Mouse (Mus musculus) heart, adult 11 months (tissue): ENCODE measurements around the gene Skp1a.
"Not testable (repeated sequence)": the region's sequence is repeated elsewhere in the genome, so short reads cannot be mapped to it uniquely, and the experiment has no call there.

Experiments
- DNase-seq: peaks from one replicate; pipeline ENCODE4 v3.0.0; 2022

Skp1a gene

DNA sequence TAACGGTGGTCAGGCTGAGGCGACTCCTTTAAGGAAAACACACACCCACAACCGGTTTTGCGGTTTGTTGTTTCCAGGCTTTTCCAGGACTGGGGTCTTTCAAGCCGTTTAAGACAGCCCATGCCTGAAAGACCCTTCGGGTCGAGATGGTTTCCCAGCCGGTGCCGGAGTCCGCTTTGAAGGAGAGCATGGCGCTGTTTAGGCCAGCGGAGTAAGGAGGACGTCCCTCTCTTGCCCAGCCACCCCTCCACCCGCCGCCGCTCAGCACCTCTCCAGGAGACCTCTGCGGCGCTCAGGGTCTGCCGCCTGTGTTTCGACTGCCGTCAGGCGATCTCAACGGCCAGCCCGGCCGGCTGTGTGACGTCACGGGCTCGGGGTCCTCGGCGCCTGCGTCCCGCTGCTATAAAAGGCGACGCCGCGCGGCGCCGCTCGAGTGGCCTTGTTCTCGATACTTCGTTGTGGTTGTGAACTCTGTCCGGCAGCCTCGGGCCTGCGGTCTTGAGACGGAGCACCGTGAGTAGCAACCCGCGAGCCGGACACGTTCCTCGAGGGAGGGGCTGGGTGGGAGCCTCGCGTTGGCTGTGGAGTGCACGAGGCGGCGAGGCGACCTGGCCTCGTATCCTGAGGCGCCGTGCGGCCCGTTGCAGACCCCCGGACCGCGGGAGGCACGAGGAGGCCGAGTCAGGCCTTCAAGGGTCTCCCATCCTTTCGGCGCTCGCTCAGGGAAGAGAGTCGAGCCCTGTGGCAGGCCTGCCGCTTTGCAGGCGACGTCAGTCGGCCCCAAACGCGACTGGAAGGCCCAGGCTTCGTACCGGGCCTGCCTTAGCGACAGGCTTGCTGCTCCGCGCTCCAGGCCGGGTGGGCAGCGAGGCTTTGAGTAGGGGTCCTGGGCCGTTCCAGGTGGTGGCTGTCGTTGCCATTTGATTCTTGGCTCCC lies at the start of gene Skp1a:
Gene Skp1a (plus strand): TSS at position 390 of the 936 bp plus-strand sequence.
- DNase-seq, result peak; percentile 99

DNA sequence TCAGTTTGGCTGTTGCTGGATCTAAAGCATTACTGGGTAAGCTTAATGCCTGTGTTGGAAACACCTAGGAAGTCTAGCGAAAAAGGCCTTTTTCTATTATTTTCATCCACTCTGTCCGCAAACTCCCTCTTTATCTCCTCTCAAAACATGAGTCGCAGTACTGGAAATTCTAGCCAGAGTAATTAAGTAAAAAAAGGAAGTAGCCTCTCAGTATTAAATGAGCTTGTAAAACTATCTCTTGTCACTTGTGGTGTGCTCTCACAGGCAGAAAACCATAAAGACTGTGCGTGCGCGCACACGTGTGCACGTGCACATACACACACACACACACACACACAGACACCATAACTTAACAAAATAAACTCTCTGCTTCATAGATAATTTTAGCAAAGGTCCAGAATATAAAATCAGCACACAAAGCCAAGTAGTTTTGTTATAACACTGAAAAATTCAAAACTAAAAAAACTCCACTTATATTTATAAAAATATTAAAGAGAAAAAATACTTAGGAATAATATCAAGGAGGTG lies 35.2 kb upstream of the Skp1a start:
- DNase-seq, result not testable (repeated sequence)

DNA sequence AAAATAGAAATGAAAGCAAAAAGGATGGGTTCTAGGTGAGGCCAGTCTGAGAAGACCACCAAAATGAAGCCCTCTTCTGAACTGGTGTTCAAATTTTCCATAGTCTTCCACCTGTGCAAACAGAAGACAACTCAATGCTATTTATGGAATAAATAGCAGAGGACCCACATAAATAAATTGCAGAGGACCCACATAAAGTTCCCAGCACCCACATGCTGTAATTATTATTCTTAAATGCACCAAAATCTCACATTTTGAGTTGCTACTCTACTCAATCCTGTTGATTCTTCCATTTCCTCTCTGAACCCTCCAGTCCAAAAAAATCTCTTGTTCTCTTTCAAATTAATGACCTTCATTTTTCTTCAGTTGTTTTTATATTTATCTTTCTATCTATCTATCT lies 17.9 kb upstream of the Skp1a start, which contains the start of gene Olfr1371:
Gene Olfr1371 (minus strand): TSS at position 101 of the 400 bp plus-strand sequence.
- DNase-seq, result no peak

DNA sequence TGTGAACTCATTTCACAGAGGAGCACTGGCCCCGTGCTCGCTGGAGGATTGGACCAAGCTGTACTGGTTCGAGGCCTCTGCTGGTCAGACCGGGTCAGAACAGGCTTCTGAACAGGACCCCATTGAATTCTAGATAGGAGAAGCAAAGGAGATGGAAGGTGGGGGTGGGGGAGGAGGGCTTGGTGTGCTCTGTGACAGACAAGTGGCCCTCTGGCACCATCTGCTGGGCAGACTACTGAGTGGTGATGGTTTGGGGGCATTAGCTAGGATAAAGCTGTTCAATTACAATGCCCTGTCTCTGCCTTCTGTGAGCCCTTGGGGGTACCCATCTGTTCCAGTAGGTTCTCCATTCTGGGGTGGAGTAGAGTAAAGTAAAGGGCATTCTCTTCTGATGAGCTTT lies 11.5 kb upstream of the Skp1a start:
- DNase-seq, result peak; percentile 86

DNA sequence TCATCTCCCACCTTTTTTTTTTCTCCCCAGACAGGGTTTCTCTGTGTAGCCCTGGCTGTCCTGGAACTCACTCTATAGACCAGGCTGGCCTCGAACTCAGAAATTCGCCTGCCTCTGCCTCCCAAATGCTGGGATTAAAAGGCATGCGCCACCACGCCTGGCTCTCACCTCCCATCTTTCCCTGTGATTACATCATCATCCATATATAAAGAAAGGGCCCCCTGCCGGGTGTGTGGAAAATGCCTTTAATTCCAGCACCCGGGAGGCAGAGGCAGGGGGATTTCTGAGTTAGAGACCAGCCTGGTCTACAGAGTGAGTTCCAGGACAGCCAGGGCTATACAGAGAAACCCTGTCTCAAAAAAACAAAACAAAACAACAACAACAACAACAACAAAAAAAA lies 9.9 kb upstream of the Skp1a start:
- DNase-seq, result not testable (repeated sequence)

DNA sequence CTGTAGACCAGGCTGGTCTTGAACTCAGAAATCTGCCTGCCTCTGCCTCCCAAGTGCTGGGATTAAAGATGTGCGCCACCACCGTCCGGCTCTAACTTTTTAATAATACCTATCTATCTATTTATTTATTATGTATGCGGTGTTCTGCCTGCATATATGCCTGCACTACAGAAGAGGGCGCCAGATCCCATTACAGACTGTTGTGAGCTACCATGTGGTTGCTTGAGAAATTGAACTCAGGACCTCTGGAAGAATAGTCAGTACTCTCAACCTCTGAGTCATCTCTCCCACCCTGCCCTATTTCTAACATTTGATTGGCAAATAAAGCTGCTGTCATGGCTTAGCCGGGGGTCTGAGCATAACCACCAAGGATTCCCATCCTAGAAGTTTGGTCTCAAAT lies 8.9 kb upstream of the Skp1a start:
- no peak for DNase-seq

DNA sequence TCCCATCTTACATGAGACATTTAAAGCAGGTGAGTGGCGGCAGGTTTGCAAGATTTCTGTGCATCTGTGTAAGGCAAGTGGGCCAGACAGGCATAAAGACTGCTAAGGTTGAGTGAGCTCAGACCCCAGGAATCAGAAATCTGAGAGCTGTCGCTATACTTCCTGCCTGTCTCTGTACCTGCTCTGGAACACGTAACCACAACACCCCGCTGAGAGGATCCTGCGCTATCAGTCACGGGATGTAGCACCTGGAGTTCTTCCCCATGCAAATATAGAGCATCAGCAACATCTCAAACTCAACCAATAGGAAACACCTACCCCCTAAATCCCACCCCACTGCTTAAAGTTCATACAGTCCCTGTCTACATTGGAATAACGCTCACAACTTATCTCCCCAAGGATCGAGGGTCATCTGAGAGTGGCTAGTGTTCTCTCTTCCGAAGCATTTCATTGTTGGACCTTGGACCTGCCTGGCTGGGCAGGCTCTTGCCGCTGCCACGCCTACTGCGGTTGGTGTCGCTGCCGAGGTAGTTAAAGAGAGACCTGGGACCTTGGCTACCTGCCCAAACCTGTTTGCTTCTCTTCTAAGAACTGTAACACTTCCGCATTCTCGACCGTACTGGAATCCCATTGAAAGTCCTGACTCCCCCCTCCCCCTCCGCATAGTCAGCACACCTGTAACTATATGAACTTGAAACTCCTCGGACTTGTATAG lies 7.7 kb upstream of the Skp1a start:
- peak; percentile 87 for DNase-seq

DNA sequence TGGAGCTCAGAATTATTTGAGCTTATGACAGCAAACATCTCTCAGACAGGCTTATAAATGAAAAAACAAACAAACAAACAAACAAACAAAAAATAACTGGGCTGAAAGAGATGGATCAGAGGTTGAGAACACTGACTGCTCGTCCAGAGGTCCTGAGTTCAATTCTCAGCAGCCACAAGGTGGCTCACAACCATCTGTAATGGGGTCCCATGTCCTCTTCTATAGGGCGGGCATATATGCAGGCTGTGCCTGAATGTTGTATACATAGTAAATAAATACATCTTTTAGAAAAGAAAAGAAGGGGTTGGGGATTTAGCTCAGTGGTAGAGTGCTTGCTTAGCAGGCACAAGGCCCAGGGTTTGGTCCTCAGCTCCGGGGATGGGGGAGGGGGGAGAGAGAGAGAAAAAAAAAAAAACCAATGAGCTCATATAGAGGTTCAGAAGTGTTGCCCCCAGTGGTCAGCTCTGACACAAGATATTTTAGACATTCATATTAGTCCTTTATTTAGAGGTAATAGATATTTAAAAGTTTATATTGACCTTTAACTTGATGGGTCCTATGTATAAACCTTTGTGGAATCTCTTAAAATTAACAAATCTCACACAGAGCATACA lies 5.7 kb upstream of the Skp1a start:
- DNase-seq, result no peak

DNA sequence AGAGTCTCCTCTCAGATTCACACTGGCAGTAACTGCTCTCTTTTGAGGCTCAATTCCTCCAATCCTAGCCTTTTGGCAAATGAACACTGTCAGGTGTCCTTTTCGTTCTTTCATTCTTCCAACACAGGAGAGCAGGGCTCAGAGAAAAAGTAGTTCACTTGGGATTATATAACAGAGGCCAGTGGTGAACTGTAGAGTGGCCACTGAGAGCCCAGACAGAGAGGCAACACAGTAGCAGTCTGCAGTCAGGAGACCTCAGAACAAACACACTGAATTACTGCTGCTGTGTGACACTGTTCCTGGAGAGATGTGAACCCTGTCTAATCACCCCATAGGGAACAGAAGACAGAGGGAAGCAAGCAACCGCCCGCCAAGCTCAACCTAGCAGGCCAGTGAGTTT lies 4.7 kb upstream of the Skp1a start:
- no peak for DNase-seq

DNA sequence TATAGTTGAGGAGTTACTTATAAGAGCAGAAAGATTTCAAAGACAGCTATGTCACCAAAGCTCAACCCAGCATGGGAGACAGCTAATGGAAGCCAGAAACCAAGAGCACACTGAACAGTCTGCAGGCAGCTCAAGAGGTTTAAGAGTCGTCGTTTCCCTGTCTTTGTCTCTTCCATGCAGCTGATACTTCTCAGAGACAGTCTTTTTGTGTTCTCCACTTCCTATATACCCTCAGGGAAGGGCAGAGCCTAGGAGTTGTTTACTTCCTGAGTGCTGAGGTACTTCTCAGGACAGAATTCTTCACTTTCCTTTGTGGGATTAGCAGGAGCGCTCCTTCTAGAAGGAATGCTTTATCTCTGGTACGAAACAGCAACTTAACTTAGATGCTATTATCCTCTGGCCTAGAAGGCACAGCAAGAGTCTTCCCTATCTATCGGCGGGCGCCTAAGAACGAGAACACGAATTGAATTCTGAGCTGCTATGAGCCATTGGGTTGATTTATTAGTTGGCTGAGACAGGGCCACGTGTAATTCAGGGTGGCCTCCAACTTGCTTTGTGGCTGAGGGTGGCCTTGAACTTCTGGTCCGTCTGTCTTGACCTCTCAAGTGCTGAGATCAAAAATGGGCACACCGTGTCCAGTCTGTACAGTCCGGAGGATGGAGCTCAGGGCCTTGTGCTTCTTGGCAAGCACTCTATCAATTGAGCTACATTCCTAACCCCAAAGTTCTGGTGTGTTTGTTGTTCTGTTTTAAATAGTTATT lies 4.1 kb upstream of the Skp1a start:
- peak; percentile 17 for DNase-seq

DNA sequence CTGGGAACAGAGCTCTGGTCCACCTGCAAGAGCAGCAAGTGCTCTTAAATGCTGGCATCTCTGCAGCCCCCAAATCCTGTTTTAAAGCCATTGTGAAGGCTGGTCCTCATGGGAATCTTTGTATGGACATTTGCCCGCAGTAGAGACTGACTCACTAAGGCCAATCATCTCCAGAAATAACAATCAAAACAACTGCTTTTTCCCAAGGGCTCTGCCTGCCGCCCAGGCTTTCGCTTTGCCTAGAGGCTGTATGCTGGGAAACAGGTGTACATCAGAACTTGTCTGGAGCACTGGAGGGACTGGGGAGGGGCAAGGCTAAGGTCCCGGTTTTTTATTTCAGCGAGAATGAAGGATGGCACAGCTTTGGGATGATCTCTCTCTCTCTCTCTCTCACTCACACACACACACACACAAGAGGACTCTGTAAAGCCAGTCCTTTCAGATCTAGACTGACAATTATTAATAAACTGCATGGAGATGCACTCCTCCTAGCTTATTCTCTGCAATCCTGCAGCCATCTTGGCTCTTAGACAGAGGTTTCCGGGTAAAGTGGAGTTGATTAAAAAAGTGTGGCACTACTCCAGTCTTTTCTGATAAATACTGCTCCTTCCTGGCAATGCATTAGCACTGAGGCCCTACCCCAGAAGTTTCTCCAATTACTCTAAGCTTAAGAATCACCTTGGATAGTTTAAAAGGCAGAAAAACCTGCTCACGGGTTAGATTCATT lies 2.9 kb upstream of the Skp1a start:
- DNase-seq, result peak; percentile 90

DNA sequence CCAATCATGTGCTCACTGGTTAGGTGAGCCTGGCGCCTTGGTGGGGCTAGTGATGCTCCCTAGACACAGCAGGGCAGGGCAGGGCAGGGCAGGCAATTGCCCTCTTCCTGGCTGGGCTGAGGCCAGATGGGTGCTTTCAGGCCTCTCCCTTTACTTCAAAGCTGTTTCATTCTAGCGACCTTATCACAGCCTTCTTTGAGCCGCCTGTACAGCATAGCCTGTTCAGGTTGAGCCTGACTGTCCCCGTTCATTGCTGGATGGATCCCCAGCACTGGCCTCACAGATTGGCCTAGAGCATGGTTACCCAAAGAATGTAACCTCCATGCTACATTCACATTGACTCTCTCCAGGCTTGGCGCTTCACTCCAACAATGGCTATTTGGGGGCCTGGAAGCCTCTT lies 1.1 kb upstream of the Skp1a start:
- peak; percentile 88 for DNase-seq

DNA sequence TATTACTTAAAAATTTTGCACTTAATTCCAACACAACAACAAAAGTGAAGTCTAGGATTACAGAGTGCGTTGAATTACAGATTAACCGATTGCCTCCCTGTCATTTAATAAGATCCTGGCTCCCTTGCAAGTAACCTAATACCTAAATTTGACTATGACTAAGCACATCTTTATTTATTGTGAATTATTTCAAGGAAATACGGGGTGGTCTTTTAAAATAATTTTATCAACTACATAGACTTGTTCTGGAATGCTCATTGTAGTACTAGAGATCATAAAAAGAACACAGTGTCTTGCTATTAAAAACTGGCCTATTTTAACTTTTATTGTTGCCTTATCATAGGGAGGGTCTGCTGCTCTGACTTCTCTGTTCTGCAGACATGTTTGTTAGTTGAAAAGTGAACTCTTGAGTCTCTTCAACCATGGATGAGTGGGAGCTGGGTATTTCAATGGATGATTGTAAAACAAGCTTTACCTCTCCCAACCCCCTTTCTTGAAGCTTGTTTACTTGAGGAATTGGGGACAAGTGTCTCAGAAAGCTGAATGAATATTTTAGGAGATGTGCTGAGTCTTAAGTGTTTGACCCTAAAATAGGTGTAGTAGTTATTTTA lies 1.4 kb downstream of the Skp1a start:
- DNase-seq, result peak; percentile 37

DNA sequence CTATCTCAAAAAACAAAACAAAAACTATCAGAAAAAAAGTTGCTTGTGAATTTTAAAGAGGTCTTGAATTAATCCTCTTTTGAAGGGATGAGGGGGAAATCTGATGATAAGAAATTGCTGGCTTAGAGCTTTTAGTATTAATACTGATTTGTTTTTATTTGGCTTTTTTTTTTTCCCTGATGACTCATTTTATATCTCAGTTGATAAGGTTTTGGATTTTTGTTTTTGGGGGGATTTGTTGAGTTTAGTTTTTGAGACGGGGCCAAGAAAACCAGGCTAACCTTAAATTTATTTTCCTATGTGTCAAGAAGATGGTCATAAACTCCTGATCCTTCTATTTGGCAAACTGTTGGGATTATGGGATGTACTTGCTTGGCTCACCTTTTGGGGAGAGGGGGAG lies 2.1 kb downstream of the Skp1a start:
- DNase-seq, result no peak

DNA sequence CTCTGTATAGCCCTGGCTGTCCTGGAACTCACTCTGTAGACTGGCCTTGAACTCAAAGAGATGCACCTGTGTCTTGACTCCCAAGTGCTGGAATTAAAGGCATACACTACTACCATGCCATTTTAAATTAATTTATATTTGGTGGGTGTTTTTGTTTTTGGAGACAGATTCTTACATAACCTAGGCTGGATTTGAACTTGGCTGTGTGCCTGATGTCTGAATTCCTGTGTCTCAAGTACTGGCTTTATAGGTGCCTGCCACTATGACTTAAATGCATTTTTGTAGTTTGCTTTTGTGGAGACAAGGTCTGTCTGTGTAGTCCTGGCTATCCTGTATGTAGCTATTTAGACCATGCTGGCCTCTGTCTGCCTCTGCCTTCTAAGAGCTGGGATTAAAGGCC lies 2.7 kb downstream of the Skp1a start:
- peak; percentile 62 for DNase-seq

DNA sequence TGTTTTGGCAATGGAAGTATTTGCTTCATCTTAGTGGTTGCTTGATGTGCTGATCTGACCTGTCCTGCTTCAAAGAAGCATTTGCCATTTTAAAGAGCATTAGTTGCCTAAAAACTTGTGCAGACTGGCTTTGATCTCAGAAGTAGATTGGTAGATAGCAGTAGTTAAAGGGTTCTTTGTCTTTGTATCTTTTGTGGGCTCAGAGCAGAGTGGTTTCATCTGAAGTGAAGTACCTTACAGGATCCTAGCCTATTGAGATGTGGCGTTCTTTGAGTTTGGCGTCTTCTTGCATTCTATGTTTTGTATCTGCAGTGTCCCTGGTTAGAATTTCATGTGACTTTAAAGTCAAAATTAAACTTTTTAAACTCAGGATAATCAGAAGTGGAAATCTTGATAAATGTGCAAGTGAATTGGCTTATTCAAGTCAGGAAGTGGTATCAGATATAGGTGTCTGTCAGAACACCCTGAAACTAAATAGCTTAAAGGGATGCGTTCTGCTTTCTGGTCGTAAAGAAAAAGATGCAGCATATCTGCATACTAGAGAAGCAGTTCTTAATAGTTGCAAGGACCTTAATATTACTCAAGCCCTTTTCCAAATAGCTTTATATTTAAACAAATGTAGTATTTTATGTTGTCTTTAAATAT lies 9.2 kb downstream of the Skp1a start:
- DNase-seq, result peak; percentile 31

DNA sequence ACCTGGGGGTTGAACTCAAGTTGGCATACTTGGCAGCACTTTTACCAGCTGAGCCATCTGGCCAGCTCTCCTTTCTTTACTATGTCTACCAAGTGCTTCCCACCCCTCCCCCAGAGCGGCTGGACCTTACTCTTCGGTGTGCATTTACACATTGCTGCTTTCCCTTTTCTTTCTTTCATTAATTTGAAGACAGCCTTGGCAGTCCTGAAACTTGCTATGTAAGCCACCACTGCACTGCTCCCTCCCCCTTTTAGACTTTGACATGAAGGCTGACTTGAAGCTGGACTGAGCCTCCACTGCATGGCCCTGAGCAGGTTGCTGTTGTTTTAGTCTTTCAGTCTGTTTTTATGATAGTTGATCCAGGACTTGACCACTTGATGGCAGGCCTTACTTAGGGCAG lies 17.7 kb downstream of the Skp1a start:
- DNase-seq, result peak; percentile 81

DNA sequence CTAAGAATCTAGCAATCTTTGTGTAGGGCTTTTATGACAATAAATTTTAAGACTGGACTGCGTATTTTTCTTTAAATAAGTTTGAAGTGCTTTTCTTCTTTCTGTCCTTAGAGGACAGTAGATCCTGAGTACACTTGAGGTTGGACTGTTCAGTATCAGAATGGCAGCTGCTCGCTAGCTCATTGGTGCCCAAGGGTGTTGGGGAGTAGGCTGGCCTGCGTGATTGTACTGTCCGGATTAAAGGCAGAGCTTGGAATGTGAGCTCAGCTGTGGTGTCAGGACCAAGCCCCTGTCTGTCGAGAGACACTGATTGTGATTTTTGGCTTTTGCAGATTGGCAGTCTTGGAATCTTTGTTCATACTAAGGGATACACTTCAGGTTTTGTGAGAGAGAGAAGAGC lies 20.0 kb downstream of the Skp1a start:
- peak; percentile 63 for DNase-seq

DNA sequence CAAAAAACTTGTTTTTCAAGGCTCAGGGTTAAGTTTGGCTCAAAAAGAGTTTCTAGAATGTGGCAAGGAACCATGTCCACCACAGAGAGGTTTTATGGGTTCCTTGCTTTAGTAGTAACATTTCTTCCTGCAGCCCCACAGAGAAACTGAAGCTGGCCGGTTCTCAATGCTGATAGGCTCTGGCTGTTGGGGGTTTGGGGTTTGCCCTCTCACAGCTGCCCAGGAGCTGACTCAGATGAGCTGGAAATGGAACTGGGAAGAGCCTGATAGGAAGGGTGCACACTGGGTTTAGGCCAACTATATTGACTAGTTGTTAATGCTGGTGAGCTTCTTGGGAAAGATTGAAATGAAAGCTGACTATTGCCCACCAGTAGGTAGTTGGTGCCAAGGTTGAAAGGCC lies 20.9 kb downstream of the Skp1a start:
- peak; percentile 86 for DNase-seq

DNA sequence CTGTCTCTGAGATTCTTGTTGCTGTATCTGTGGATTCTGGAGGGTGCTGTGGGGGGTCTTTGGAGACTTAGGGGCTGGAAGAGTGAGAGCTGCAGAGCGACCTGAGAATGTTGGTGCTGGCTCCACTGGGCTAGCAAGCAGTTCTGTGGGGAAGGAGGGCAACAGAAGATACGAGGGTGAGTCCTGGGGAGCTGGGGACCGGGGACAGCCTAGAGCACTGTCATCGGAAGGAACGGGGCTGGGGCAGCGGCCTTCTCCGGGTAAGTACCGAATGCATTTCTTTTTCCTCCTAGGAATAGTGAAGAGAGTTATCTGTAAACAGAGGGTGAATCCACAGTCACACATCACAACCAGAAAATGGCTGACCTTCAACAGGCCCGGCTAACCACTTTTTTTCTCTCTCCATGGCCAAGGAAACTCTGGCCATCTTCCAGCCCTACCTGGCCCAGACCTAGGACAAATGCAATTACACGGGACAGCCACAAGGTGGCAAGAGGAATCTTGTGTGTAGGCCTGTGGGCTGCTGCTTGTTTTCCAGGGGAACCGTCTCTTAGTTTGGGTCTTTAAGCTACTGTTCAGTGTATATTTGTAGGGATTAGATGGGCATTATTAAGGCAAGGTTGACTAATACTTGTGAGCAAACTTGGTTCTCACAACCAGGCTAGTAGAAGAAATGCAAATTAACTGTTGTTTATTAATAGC lies 22.0 kb downstream of the Skp1a start:
- DNase-seq, result peak; percentile 96
